Mouse (Mus musculus) C2C12 (cell line): ENCODE measurements around the gene 4933427D14Rik. TPM values are rescaled to one million over a fixed set of nuclear protein-coding genes. Genes with fewer than 3 reads are reported as not detected.

Experiments
- H3K27me3 ChIP-seq: one replicate; pipeline ENCODE4 v1.6.1; 2011; ENCODE audit not compliant: control insufficient read depth, insufficient read depth, insufficient read length
- H3K36me3 ChIP-seq: one replicate; pipeline ENCODE4 v1.6.1; 2011; ENCODE audit not compliant: control insufficient read depth, insufficient read depth
- H3K4me3 ChIP-seq: one replicate; pipeline ENCODE4 v1.5.1; 2011; ENCODE audit warnings: mild to moderate bottlenecking, control low read depth; ENCODE audit not compliant: poor library complexity, insufficient read depth, severe bottlenecking
- H3K79me2 ChIP-seq: one replicate; pipeline ENCODE4 v1.6.1; 2011; ENCODE audit not compliant: control insufficient read depth, insufficient read depth
- H3K79me3 ChIP-seq: one replicate; pipeline ENCODE4 v1.6.1; 2011; ENCODE audit warnings: low read depth, control low read depth
- H3ac ChIP-seq: one replicate; pipeline ENCODE3; 2011; ENCODE audit warnings: low read depth; ENCODE audit not compliant: control insufficient read depth, insufficient read length
- CEBPB ChIP-seq: IDR thresholded peaks from one replicate; pipeline ENCODE4 v1.6.1; 2011; ENCODE audit warnings: low read depth, mild to moderate bottlenecking, control low read depth, moderate library complexity
- CTCF ChIP-seq: IDR thresholded peaks from one replicate; pipeline ENCODE4 v1.5.1; 2011; ENCODE audit not compliant: control insufficient read depth, insufficient read depth, insufficient read length
- FOSL1 ChIP-seq: IDR thresholded peaks from one replicate; pipeline ENCODE4 v1.8.0; 2011; ENCODE audit warnings: mild to moderate bottlenecking, low read length; ENCODE audit not compliant: poor library complexity, insufficient read depth, severe bottlenecking
- MAX ChIP-seq: IDR thresholded peaks from one replicate; pipeline ENCODE4 v1.6.1; 2011; ENCODE audit warnings: mild to moderate bottlenecking, control low read depth
- MYOD1 ChIP-seq: IDR thresholded peaks from one replicate; pipeline ENCODE4 v1.6.1; 2011; ENCODE audit warnings: low read depth; ENCODE audit not compliant: control insufficient read depth, insufficient read length
- MYOG ChIP-seq: IDR thresholded peaks from one replicate; pipeline ENCODE4 v1.6.1; 2011; ENCODE audit not compliant: control insufficient read depth, insufficient read length; ENCODE audit errors: extremely low read depth
- USF1 ChIP-seq: IDR thresholded peaks from one replicate; pipeline ENCODE4 v1.6.1; 2011; ENCODE audit warnings: low read depth, mild to moderate bottlenecking, control low read depth, moderate library complexity
- polyA plus RNA-seq: library from polyadenylated mRNA; unstranded; fragments of >200 nt; fragmentation: generic; extraction: Trizol; gene quantifications from one replicate; pipeline ENCODE4 v1.2.1, GENCODE M21; 2012; ENCODE audit warnings: missing spikeins

The 4933427D14Rik gene
- polyA plus RNA-seq, 1 experiment: 3.4 TPM

- no peak for TF ChIP-seq MYOD1
- no peak for TF ChIP-seq CTCF
- Histone ChIP-seq H3K27me3 (no peaks in the 10 kb centered on the region), H3K79me2 (peaks cover 11% of the 10 kb centered on the region), H3K79me3 (peaks cover 4% of the 10 kb centered on the region), H3K4me3 (no peak overlapping the region), H3K36me3 (peaks cover 53% of the 10 kb centered on the region), H3ac (no peak overlapping the region)
Measured at GRCm38 (mm10) chr11:72190857-72191256, 16.4 kb downstream of the 4933427D14Rik start.

GRCm38 (mm10) chr11:72184252-72184651 is 23.0 kb downstream of the 4933427D14Rik start:
- Histone ChIP-seq H3K4me3 (no peak overlapping the region), H3K27me3 (no peaks in the 10 kb centered on the region), H3K79me3 (no peaks in the 10 kb centered on the region), H3K79me2 (peaks cover 8% of the 10 kb centered on the region), H3K36me3 (peaks cover 53% of the 10 kb centered on the region), H3ac (no peak overlapping the region)
- TF ChIP-seq MAX: no peak

GRCm38 (mm10) chr11:72181136-72181535 is 26.1 kb downstream of the 4933427D14Rik start:
- Histone ChIP-seq H3K36me3 (peaks cover 61% of the 10 kb centered on the region), H3K4me3 (no peak overlapping the region), H3K27me3 (no peaks in the 10 kb centered on the region), H3K79me2 (peaks cover 8% of the 10 kb centered on the region), H3K79me3 (no peaks in the 10 kb centered on the region), H3ac (no peak overlapping the region)
- no peak for TF ChIP-seq MYOG
- no peak for TF ChIP-seq CEBPB
- no peak for TF ChIP-seq MAX
- no peak for TF ChIP-seq FOSL1

- H3K27me3 ChIP-seq: no peaks in the 10 kb centered on the region
- H3K79me3 ChIP-seq: no peaks in the 10 kb centered on the region
- peaks cover 8% of the 10 kb centered on the region for H3K79me2 ChIP-seq
- H3ac ChIP-seq: no peak overlapping the region
- peaks cover 65% of the 10 kb centered on the region for H3K36me3 ChIP-seq
- H3K4me3 ChIP-seq: no peak overlapping the region
- TF ChIP-seq MAX: no peak
- TF ChIP-seq USF1: no peak
- TF ChIP-seq FOSL1: no peak
- TF ChIP-seq CEBPB: no peak
Measured at GRCm38 (mm10) chr11:72180556-72180955, 26.7 kb downstream of the 4933427D14Rik start.

- no peak overlapping the region for H3K4me3 ChIP-seq
- H3K79me3 ChIP-seq: no peaks in the 10 kb centered on the region
- TF ChIP-seq CTCF (no peak), CEBPB (no peak), FOSL1 (no peak), MYOD1 (no peak), USF1 (no peak), MAX (no peak), MYOG (no peak)
- H3K36me3 ChIP-seq: peaks cover 73% of the 10 kb centered on the region
- no peak overlapping the region for H3ac ChIP-seq
- no peaks in the 10 kb centered on the region for H3K79me2 ChIP-seq
- H3K27me3 ChIP-seq: no peaks in the 10 kb centered on the region
Measured at GRCm38 (mm10) chr11:72176553-72176952, 30.7 kb downstream of the 4933427D14Rik start.

GRCm38 (mm10) chr11:72175966-72176365 is 31.3 kb downstream of the 4933427D14Rik start:
- H3ac ChIP-seq: no peak overlapping the region
- H3K79me3 ChIP-seq: no peaks in the 10 kb centered on the region
- H3K79me2 ChIP-seq: no peaks in the 10 kb centered on the region
- H3K36me3 ChIP-seq: peaks cover 68% of the 10 kb centered on the region
- no peak overlapping the region for H3K4me3 ChIP-seq
- TF ChIP-seq CEBPB: no peak
- H3K27me3 ChIP-seq: no peaks in the 10 kb centered on the region

- Histone ChIP-seq H3K36me3 (peaks cover 76% of the 10 kb centered on the region), H3ac (no peak overlapping the region), H3K4me3 (no peak overlapping the region), H3K79me3 (no peaks in the 10 kb centered on the region), H3K79me2 (no peaks in the 10 kb centered on the region), H3K27me3 (no peaks in the 10 kb centered on the region)
- TF ChIP-seq MYOD1: no peak
- no peak for TF ChIP-seq FOSL1
- TF ChIP-seq CEBPB: no peak
- no peak for TF ChIP-seq MYOG
- TF ChIP-seq MAX: no peak
- TF ChIP-seq CTCF: no peak
- no peak for TF ChIP-seq USF1
Measured at GRCm38 (mm10) chr11:72174721-72175120, 32.5 kb downstream of the 4933427D14Rik start.
